Mouse (Mus musculus): Measurements from ENCODE around the gene Rbfox3. TPM values are rescaled to one million over a fixed set of nuclear protein-coding genes. Genes with fewer than 3 reads are reported as not detected.

The Rbfox3 gene
- polyA plus RNA-seq, 1 experiment from 2014 or later, result 7.6 TPM

- 95% methylated on average over 11 of the region's 11 CpGs for WGBS
- H3K4me3 ChIP-seq, result no peak overlapping the region
- H3K9me3 ChIP-seq (replicated peaks), result no peaks in the 10 kb centered on the region
- H3K4me1 ChIP-seq, result peaks cover 54% of the 10 kb centered on the region
- H3K27me3 ChIP-seq (ENCODE audit: low read depth, poor library complexity, severe bottlenecking), result peaks cover 30% of the 10 kb centered on the region; the same call in 1 of the 2 replicates
- H3K36me3 ChIP-seq, result peaks cover 8% of the 10 kb centered on the region; the same call in 1 of the 2 replicates
- H3K27ac ChIP-seq (replicated peaks), result no peak overlapping the region
- no peak for DNase-seq (ENCODE audit: low spot score)
Observed at GRCm38 (mm10) chr11:118886269-118886965, 25.0 kb downstream of the Rbfox3 start.

- Histone ChIP-seq H3K27ac (replicated peaks) (0 out of 2 replicates have a peak overlapping the region, but pooled peaks have one; percentile 38), H3K27me3 (ENCODE audit: low read depth, poor library complexity, severe bottlenecking) (peaks cover 34% of the 10 kb centered on the region; the same call in 1 of the 2 replicates), H3K4me3 (no peak overlapping the region), H3K36me3 (peaks cover 8% of the 10 kb centered on the region; the same call in 1 of the 2 replicates), H3K4me1 (peaks cover 54% of the 10 kb centered on the region), H3K9me3 (replicated peaks) (no peaks in the 10 kb centered on the region)
- 85% methylated on average over 8 of the region's 8 CpGs for WGBS
- DNase-seq (ENCODE audit: low spot score), result no peak
Observed at GRCm38 (mm10) chr11:118885604-118886003, 25.8 kb downstream of the Rbfox3 start.

- WGBS, result 93% methylated on average over 16 of the region's 16 CpGs
- Histone ChIP-seq H3K27ac (replicated peaks) (peak overlapping the region; percentile 38; the same call in 1 of the 2 replicates), H3K4me1 (peaks cover 54% of the 10 kb centered on the region), H3K4me3 (no peak overlapping the region), H3K27me3 (ENCODE audit: low read depth, poor library complexity, severe bottlenecking) (peaks cover 32% of the 10 kb centered on the region; the same call in 1 of the 2 replicates), H3K36me3 (peaks cover 8% of the 10 kb centered on the region; the same call in 1 of the 2 replicates), H3K9me3 (replicated peaks) (no peaks in the 10 kb centered on the region)
- DNase-seq (ENCODE audit: low spot score), result no peak
Observed at GRCm38 (mm10) chr11:118885135-118885534, 26.3 kb downstream of the Rbfox3 start.

- peaks cover 45% of the 10 kb centered on the region for H3K4me1 ChIP-seq
- 87% methylated on average over 9 of the region's 9 CpGs for WGBS
- peak overlapping the region; percentile 57; the same call in 1 of the 2 replicates for H3K27ac ChIP-seq (replicated peaks)
- H3K9me3 ChIP-seq (replicated peaks), result peaks cover 1% of the 10 kb centered on the region; the same call in 1 of the 2 replicates
- H3K27me3 ChIP-seq (ENCODE audit: low read depth, poor library complexity, severe bottlenecking), result peaks cover 18% of the 10 kb centered on the region; the same call in 1 of the 2 replicates
- H3K36me3 ChIP-seq, result peaks cover 8% of the 10 kb centered on the region; the same call in 1 of the 2 replicates
- DNase-seq (ENCODE audit: low spot score), result no peak
- no peak overlapping the region for H3K4me3 ChIP-seq
Observed at GRCm38 (mm10) chr11:118883143-118883542, 28.3 kb downstream of the Rbfox3 start.

GRCm38 (mm10) chr11:118881786-118882495 lies 29.5 kb downstream of the Rbfox3 start:
- Histone ChIP-seq H3K36me3 (peaks cover 8% of the 10 kb centered on the region; the same call in 1 of the 2 replicates), H3K27ac (replicated peaks) (peak overlapping the region; percentile 86), H3K27me3 (ENCODE audit: low read depth, poor library complexity, severe bottlenecking) (peaks cover 18% of the 10 kb centered on the region; the same call in 1 of the 2 replicates), H3K4me3 (peak overlapping the region; percentile 32; the same call in 1 of the 2 replicates), H3K9me3 (replicated peaks) (peaks cover 3% of the 10 kb centered on the region; the same call in 1 of the 2 replicates), H3K4me1 (peaks cover 46% of the 10 kb centered on the region)
- WGBS, result 6% methylated on average over 11 of the region's 11 CpGs
- peak; percentile 68 for DNase-seq (ENCODE audit: low spot score)

- Histone ChIP-seq H3K9me3 (replicated peaks) (peaks cover 3% of the 10 kb centered on the region; the same call in 1 of the 2 replicates), H3K36me3 (peaks cover 2% of the 10 kb centered on the region; the same call in 1 of the 2 replicates), H3K4me3 (no peak overlapping the region), H3K4me1 (peaks cover 66% of the 10 kb centered on the region), H3K27me3 (ENCODE audit: low read depth, poor library complexity, severe bottlenecking) (peaks cover 18% of the 10 kb centered on the region; the same call in 1 of the 2 replicates), H3K27ac (replicated peaks) (no peak overlapping the region)
- DNase-seq (ENCODE audit: low spot score), result no peak
- 93% methylated on average over 8 of the region's 8 CpGs for WGBS
Observed at GRCm38 (mm10) chr11:118879466-118880150, 31.8 kb downstream of the Rbfox3 start.

GRCm38 (mm10) chr11:118878605-118879245 lies 32.7 kb downstream of the Rbfox3 start:
- Histone ChIP-seq H3K4me3 (no peak overlapping the region), H3K36me3 (no peaks in the 10 kb centered on the region), H3K27ac (replicated peaks) (no peak overlapping the region), H3K4me1 (peaks cover 69% of the 10 kb centered on the region), H3K27me3 (ENCODE audit: low read depth, poor library complexity, severe bottlenecking) (peaks cover 18% of the 10 kb centered on the region; the same call in 1 of the 2 replicates), H3K9me3 (replicated peaks) (peaks cover 3% of the 10 kb centered on the region; the same call in 1 of the 2 replicates)
- no peak for DNase-seq (ENCODE audit: low spot score)
- WGBS, result 96% methylated on average over 13 of the region's 13 CpGs

GRCm38 (mm10) chr11:118875243-118875897 lies 36.0 kb downstream of the Rbfox3 start:
- peak; percentile 45 for DNase-seq (ENCODE audit: low spot score)
- Histone ChIP-seq H3K27me3 (ENCODE audit: low read depth, poor library complexity, severe bottlenecking) (no peaks in the 10 kb centered on the region), H3K4me1 (peaks cover 38% of the 10 kb centered on the region), H3K36me3 (no peaks in the 10 kb centered on the region), H3K9me3 (replicated peaks) (peaks cover 3% of the 10 kb centered on the region; the same call in 1 of the 2 replicates), H3K27ac (replicated peaks) (peak overlapping the region; percentile 69), H3K4me3 (no peak overlapping the region)
- 37% methylated on average over 5 of the region's 5 CpGs for WGBS

GRCm38 (mm10) chr11:118874487-118875095 lies 36.8 kb downstream of the Rbfox3 start:
- Histone ChIP-seq H3K36me3 (no peaks in the 10 kb centered on the region), H3K27ac (replicated peaks) (0 out of 2 replicates have a peak overlapping the region, but pooled peaks have one; percentile 55), H3K9me3 (replicated peaks) (peaks cover 3% of the 10 kb centered on the region; the same call in 1 of the 2 replicates), H3K27me3 (ENCODE audit: low read depth, poor library complexity, severe bottlenecking) (no peaks in the 10 kb centered on the region), H3K4me1 (peaks cover 37% of the 10 kb centered on the region), H3K4me3 (no peak overlapping the region)
- no peak for DNase-seq (ENCODE audit: low spot score)
- 44% methylated on average over 7 of the region's 7 CpGs for WGBS

GRCm38 (mm10) chr11:118874022-118874421 lies 37.4 kb downstream of the Rbfox3 start:
- peaks cover 37% of the 10 kb centered on the region for H3K4me1 ChIP-seq
- peak overlapping the region; percentile 55; the same call in 1 of the 2 replicates for H3K27ac ChIP-seq (replicated peaks)
- WGBS, result 60% methylated on average over 11 of the region's 11 CpGs
- 0 out of 2 replicates have a peak, but pooled peaks cover 2% of the 10 kb centered on the region for H3K36me3 ChIP-seq
- DNase-seq (ENCODE audit: low spot score), result no peak
- no peak overlapping the region for H3K4me3 ChIP-seq
- H3K9me3 ChIP-seq (replicated peaks), result peaks cover 3% of the 10 kb centered on the region; the same call in 1 of the 2 replicates
- H3K27me3 ChIP-seq (ENCODE audit: low read depth, poor library complexity, severe bottlenecking), result no peaks in the 10 kb centered on the region

GRCm38 (mm10) chr11:118871527-118871926 lies 39.9 kb downstream of the Rbfox3 start:
- Histone ChIP-seq H3K9me3 (replicated peaks) (no peaks in the 10 kb centered on the region), H3K4me3 (no peak overlapping the region), H3K27me3 (ENCODE audit: low read depth, poor library complexity, severe bottlenecking) (no peaks in the 10 kb centered on the region), H3K36me3 (0 out of 2 replicates have a peak, but pooled peaks cover 7% of the 10 kb centered on the region), H3K4me1 (peaks cover 35% of the 10 kb centered on the region), H3K27ac (replicated peaks) (no peak overlapping the region)
- DNase-seq (ENCODE audit: low spot score), result no peak
- WGBS, result 87% methylated on average over 10 of the region's 10 CpGs
